Mouse (Mus musculus) ES-E14 (cell line): ENCODE measurements at regions not wholly inside any gene's neighbourhood (a gene's known extent, or its start where the extent isn't known, plus 50 kb on each side); places are given as distances from the start of the nearest gene placed in this dataset.

Experiments
- HCFC1 ChIP-seq: IDR thresholded peaks from 2 replicates; pipeline ENCODE4 v1.6.1; 2012; ENCODE audit warnings: low read length, inconsistent platforms, borderline replicate concordance; ENCODE audit not compliant: insufficient read depth
- MAFK ChIP-seq: IDR thresholded peaks from 2 replicates; pipeline ENCODE4 v1.6.1; 2014; ENCODE audit warnings: mild to moderate bottlenecking, low read depth, low read length, inconsistent platforms; ENCODE audit not compliant: insufficient read depth
- ZNF384 ChIP-seq: IDR thresholded peaks from 2 replicates; pipeline ENCODE4 v1.6.1; 2012; ENCODE audit warnings: low read depth, low read length, inconsistent platforms

GRCm38 (mm10) chr6:139391307-139391706 lies 110.5 kb downstream of the Rergl start:
- TF ChIP-seq MAFK, result no peak
- TF ChIP-seq HCFC1, result no peak
- TF ChIP-seq ZNF384, result no peak
